Mouse (Mus musculus): ENCODE measurements around the gene C2cd3. TPM values are rescaled to one million over a fixed set of nuclear protein-coding genes. Genes with fewer than 3 reads are reported as not detected.
A peak's percentile ranks its signal among the peaks of the same experiment; 100 is the strongest.

C2cd3 gene
- polyA plus RNA-seq, 1 experiment from 2014 or later, result 34.2 TPM

DNA sequence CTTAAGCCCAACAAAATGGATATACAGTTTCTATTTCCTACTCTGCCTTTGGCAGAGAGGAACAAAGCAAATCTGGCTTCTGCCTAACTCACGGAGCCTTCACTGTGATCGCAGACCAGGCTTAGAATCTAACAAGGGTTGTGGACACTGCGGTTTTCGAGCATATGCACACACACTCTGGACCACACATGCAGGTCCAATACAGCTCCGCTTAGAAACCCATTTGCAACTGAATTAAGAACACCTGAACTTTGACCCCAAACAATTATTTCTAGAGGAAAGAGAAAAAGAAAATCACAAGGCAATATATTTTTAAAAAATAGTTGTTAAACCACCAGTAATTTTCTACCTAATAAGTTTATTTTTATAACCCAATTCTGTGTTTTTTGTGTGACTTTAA, 15.7 kb upstream of the C2cd3 start:
- no peak overlapping the region for H3K9ac ChIP-seq (replicated peaks; ENCODE audit: low read depth, low read length)
- no peak overlapping the region for H3K4me3 ChIP-seq (ENCODE audit: low read depth, low read length)
- no peak overlapping the region for H3K4me2 ChIP-seq (replicated peaks; ENCODE audit: low read depth, low read length)
- no peaks in the 10 kb centered on the region for H3K9me3 ChIP-seq (ENCODE audit: control insufficient read depth, low read depth, low read length)
- H3K27me3 ChIP-seq (ENCODE audit: control insufficient read depth, insufficient read depth, low read length), result no peaks in the 10 kb centered on the region
- 67% methylated on average over 5 of the region's 5 CpGs for WGBS
- no peak for ATAC-seq (ENCODE audit: insufficient number of reproducible peaks, insufficient read depth, low FRiP score, low read depth)
- H3K4me1 ChIP-seq (ENCODE audit: control insufficient read depth, insufficient read depth, low read length), result no peaks in the 10 kb centered on the region
- H3K36me3 ChIP-seq (ENCODE audit: control insufficient read depth, insufficient read depth, low read length), result no peaks in the 10 kb centered on the region; the same call in 1 of the 2 replicates
- no peak overlapping the region for H3K27ac ChIP-seq (ENCODE audit: low read length)

DNA sequence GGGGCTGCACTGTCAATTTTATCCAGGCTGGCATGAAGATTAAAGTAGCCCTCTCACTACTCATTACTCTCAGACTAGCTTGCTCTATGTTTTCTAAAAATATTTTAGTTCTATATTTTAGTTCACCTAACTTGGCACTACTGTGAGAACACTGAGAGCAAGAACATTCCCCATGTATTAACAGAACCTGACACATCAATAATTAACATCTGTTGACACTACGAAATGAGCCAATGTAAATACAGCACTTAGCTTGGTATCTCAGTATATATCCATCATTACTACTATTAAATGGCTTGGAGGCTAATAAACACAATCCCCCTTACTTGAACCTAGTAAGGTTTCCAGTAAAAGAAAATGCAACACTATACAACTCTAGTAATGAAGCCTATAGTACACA, 15.3 kb upstream of the C2cd3 start:
- no peak overlapping the region for H3K9ac ChIP-seq (replicated peaks; ENCODE audit: low read depth, low read length)
- no peaks in the 10 kb centered on the region for H3K9me3 ChIP-seq (ENCODE audit: control insufficient read depth, low read depth, low read length)
- H3K4me3 ChIP-seq (ENCODE audit: low read depth, low read length), result no peak overlapping the region
- WGBS, result 49% methylated on average over 1 of the region's 1 CpGs
- H3K4me1 ChIP-seq (ENCODE audit: control insufficient read depth, insufficient read depth, low read length), result no peaks in the 10 kb centered on the region
- H3K27ac ChIP-seq (ENCODE audit: low read length), result no peak overlapping the region
- no peak for ATAC-seq (ENCODE audit: insufficient number of reproducible peaks, insufficient read depth, low FRiP score, low read depth)
- H3K36me3 ChIP-seq (ENCODE audit: control insufficient read depth, insufficient read depth, low read length), result no peaks in the 10 kb centered on the region; the same call in 1 of the 2 replicates
- no peaks in the 10 kb centered on the region for H3K27me3 ChIP-seq (ENCODE audit: control insufficient read depth, insufficient read depth, low read length)
- no peak overlapping the region for H3K4me2 ChIP-seq (replicated peaks; ENCODE audit: low read depth, low read length)

DNA sequence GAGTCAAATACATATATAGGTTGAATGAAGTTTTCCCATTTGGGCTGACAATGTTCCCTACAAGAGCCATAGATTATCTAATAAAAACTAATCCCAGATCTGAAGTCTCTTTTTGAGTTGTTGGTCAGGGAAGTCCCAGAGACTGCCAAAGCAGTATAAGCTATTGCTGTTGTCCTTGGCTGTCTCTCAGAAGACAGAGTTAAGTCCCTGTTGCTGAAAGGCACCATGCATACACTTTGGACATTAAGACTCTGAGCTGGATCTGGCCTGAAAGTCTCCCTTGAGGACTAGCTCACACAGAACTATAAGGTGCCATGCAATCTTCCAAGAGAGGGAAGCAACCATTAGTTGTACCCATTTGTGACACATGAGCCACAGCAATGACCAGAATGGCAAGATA, 14.2 kb upstream of the C2cd3 start:
- Histone ChIP-seq H3K4me1 (ENCODE audit: control insufficient read depth, insufficient read depth, low read length) (no peaks in the 10 kb centered on the region), H3K9ac (replicated peaks; ENCODE audit: low read depth, low read length) (no peak overlapping the region), H3K4me3 (ENCODE audit: low read depth, low read length) (no peak overlapping the region), H3K36me3 (ENCODE audit: control insufficient read depth, insufficient read depth, low read length) (no peaks in the 10 kb centered on the region; the same call in 1 of the 2 replicates), H3K27ac (ENCODE audit: low read length) (no peak overlapping the region), H3K9me3 (ENCODE audit: control insufficient read depth, low read depth, low read length) (no peaks in the 10 kb centered on the region), H3K27me3 (ENCODE audit: control insufficient read depth, insufficient read depth, low read length) (no peaks in the 10 kb centered on the region), H3K4me2 (replicated peaks; ENCODE audit: low read depth, low read length) (no peak overlapping the region)
- ATAC-seq (ENCODE audit: insufficient number of reproducible peaks, insufficient read depth, low FRiP score, low read depth), result no peak

DNA sequence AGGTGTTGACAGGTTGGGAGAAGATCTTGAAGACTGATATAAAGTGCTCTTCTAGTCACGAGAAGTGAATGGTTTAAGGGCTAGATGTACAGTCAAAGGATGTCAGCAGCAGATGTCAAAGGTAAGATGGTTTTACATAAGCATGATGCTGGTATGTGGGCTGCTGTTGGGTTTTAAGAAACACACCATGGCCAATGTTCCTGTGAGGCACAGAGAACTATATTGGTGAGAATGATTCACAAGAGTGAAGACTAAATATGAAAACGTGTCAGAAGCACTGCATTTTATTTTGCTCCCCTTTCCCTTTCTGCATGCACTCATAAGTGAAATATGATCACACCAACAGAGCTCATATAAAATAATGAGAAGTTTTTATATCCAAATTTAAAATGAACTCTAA, 8.9 kb upstream of the C2cd3 start:
- Histone ChIP-seq H3K9ac (replicated peaks; ENCODE audit: low read depth, low read length) (no peak overlapping the region), H3K27ac (ENCODE audit: low read length) (no peak overlapping the region), H3K36me3 (ENCODE audit: control insufficient read depth, insufficient read depth, low read length) (no peaks in the 10 kb centered on the region), H3K9me3 (ENCODE audit: control insufficient read depth, low read depth, low read length) (no peaks in the 10 kb centered on the region), H3K4me3 (ENCODE audit: low read depth, low read length) (no peak overlapping the region), H3K4me2 (replicated peaks; ENCODE audit: low read depth, low read length) (no peak overlapping the region), H3K4me1 (ENCODE audit: control insufficient read depth, insufficient read depth, low read length) (no peaks in the 10 kb centered on the region), H3K27me3 (ENCODE audit: control insufficient read depth, insufficient read depth, low read length) (no peaks in the 10 kb centered on the region)
- ATAC-seq (ENCODE audit: insufficient number of reproducible peaks, insufficient read depth, low FRiP score, low read depth), result no peak
- 87% methylated on average over 2 of the region's 2 CpGs for WGBS

DNA sequence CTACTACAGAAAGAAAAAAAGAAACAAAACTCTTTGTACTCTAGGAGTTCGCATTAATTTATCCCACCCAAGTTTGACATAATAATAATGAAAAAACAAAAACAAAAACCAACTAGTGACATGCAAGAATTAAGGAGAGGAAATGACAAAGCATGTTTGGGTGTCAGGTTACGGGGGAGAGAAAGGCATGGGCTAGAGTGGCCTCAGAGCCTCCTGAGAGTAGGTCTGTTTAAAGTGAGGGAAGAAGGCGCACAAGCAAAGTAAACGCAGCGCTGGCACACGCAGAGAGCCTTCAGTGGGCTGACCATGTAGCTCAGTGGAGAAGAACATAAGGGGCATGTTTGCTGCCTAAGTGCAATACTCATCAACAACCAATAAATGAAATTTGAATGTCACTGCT, 7.1 kb upstream of the C2cd3 start:
- ATAC-seq (ENCODE audit: insufficient number of reproducible peaks, insufficient read depth, low FRiP score, low read depth), result no peak
- WGBS, result 27% methylated on average over 6 of the region's 6 CpGs
- H3K9ac ChIP-seq (replicated peaks; ENCODE audit: low read depth, low read length), result no peak overlapping the region

DNA sequence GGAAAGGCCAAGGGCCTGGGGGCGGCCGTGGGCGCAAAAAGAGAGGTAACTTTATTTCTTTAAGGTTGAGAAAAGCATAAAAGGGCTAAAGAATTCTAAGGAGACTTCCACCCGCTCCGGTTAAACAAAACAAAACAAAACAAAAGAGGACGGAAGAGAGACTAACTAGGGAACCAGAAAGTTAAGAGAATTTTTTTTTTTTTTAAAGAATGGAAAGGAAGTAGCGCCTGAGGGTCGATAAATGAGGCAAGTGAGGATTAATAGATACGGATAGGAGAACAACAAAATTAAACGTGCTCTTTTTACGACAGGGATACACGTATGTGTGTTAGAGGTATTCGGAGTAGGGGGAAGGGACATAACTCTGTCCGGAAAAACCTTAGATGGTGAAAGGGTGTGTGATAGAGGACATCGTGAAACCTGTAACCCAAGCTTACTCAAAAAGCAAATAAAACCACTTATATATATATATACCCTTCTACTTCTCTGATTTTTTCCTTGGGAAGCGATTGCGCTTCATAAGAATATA, 483 bp downstream of the C2cd3 start:
- Histone ChIP-seq H3K9ac (replicated peaks; ENCODE audit: low read depth, low read length) (peak overlapping the region; percentile 46), H3K4me3 (ENCODE audit: low read depth, low read length) (peak overlapping the region; percentile 83), H3K27me3 (ENCODE audit: control insufficient read depth, insufficient read depth, low read length) (no peaks in the 10 kb centered on the region), H3K36me3 (ENCODE audit: control insufficient read depth, insufficient read depth, low read length) (peaks cover 8% of the 10 kb centered on the region; the same call in 1 of the 2 replicates), H3K9me3 (ENCODE audit: control insufficient read depth, low read depth, low read length) (no peaks in the 10 kb centered on the region), H3K4me2 (replicated peaks; ENCODE audit: low read depth, low read length) (peak overlapping the region; percentile 59), H3K27ac (ENCODE audit: low read length) (peak overlapping the region; percentile 48; the same call in 1 of the 2 replicates), H3K4me1 (ENCODE audit: control insufficient read depth, insufficient read depth, low read length) (peaks cover 6% of the 10 kb centered on the region; the same call in 1 of the 2 replicates)
- WGBS, result 7% methylated on average over 17 of the region's 17 CpGs
- no peak for ATAC-seq (ENCODE audit: insufficient number of reproducible peaks, insufficient read depth, low FRiP score, low read depth)

More for the DNA sequence above, 7.1 kb upstream of the C2cd3 start:
- Histone ChIP-seq H3K4me1 (ENCODE audit: control insufficient read depth, insufficient read depth, low read length) (no peaks in the 10 kb centered on the region), H3K36me3 (ENCODE audit: control insufficient read depth, insufficient read depth, low read length) (no peaks in the 10 kb centered on the region; the same call in 1 of the 2 replicates), H3K27ac (ENCODE audit: low read length) (no peak overlapping the region), H3K4me2 (replicated peaks; ENCODE audit: low read depth, low read length) (no peak overlapping the region), H3K4me3 (ENCODE audit: low read depth, low read length) (no peak overlapping the region), H3K9me3 (ENCODE audit: control insufficient read depth, low read depth, low read length) (no peaks in the 10 kb centered on the region), H3K27me3 (ENCODE audit: control insufficient read depth, insufficient read depth, low read length) (no peaks in the 10 kb centered on the region)

DNA sequence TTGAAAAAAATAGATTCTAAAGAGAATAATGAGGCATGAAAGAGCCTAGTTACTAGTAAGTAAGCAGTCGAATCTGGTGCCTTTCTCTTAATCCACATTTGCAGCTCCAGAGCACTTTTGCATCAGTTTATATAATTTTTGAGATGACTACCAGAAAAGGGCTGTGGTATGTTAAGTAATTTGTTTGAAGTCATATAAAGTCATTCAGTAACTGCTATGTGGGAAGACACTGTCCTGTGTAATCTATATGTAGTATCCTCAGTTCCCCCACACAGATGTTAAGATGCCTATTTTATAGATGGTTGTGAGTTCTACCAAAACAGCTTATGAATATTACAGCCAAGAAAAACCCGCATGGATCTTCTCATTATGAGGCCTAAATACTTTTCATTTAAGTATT, 6.2 kb downstream of the C2cd3 start:
- H3K9me3 ChIP-seq (ENCODE audit: control insufficient read depth, low read depth, low read length), result no peaks in the 10 kb centered on the region
- H3K4me1 ChIP-seq (ENCODE audit: control insufficient read depth, insufficient read depth, low read length), result no peaks in the 10 kb centered on the region
- no peak overlapping the region for H3K4me3 ChIP-seq (ENCODE audit: low read depth, low read length)
- H3K9ac ChIP-seq (replicated peaks; ENCODE audit: low read depth, low read length), result no peak overlapping the region
- no peak for ATAC-seq (ENCODE audit: insufficient number of reproducible peaks, insufficient read depth, low FRiP score, low read depth)
- no peaks in the 10 kb centered on the region for H3K27me3 ChIP-seq (ENCODE audit: control insufficient read depth, insufficient read depth, low read length)
- no peak overlapping the region for H3K27ac ChIP-seq (ENCODE audit: low read length)
- no peak overlapping the region for H3K4me2 ChIP-seq (replicated peaks; ENCODE audit: low read depth, low read length)
- peaks cover 35% of the 10 kb centered on the region for H3K36me3 ChIP-seq (ENCODE audit: control insufficient read depth, insufficient read depth, low read length)
- WGBS, result 78% methylated on average over 2 of the region's 2 CpGs

DNA sequence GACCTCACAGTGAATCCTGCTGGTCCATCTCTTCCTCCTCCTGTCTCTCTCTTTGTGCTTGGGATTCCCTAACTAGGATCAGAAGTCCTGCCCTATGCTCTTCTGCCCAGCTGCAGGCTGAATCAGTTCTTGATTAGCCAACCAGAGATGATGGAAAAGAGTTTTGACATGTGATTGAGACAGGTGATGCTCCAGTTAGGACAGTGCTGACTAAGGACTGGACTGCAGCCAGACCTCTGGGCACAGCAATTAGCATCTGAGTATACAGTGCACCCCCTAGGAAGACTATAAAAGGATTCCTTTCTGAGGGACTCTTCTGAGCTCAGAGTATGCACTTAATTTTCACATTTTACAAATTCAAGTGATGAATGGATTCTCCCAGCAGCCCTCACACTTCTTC, 9.1 kb downstream of the C2cd3 start:
- H3K36me3 ChIP-seq (ENCODE audit: control insufficient read depth, insufficient read depth, low read length), result peaks cover 27% of the 10 kb centered on the region

DNA sequence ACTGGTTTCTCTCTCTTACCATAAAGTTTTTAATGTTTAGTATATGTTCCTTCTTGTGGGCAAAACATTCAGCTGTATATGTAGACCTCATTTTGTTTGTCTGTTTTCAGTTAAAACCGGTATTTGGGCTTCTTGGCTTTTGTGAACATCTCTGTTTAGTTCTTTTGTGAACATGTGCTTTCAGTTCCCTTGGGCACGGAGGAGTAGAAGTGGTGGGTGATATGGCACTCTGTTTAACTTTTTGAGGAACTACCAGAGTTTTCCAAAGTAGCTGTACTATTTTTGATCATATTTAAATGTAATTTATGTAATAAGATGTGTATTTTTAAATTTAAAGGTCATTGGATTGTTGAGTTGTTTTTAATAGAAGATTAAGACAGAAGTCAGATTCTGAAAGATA, 11.2 kb downstream of the C2cd3 start:
- Histone ChIP-seq H3K36me3 (ENCODE audit: control insufficient read depth, insufficient read depth, low read length) (peaks cover 27% of the 10 kb centered on the region), H3K4me1 (ENCODE audit: control insufficient read depth, insufficient read depth, low read length) (no peaks in the 10 kb centered on the region)
- 88% methylated on average over 2 of the region's 2 CpGs for WGBS

More for the DNA sequence above, 9.1 kb downstream of the C2cd3 start:
- Histone ChIP-seq H3K27ac (ENCODE audit: low read length) (no peak overlapping the region), H3K9ac (replicated peaks; ENCODE audit: low read depth, low read length) (no peak overlapping the region), H3K9me3 (ENCODE audit: control insufficient read depth, low read depth, low read length) (no peaks in the 10 kb centered on the region), H3K4me3 (ENCODE audit: low read depth, low read length) (no peak overlapping the region), H3K4me1 (ENCODE audit: control insufficient read depth, insufficient read depth, low read length) (no peaks in the 10 kb centered on the region), H3K27me3 (ENCODE audit: control insufficient read depth, insufficient read depth, low read length) (no peaks in the 10 kb centered on the region), H3K4me2 (replicated peaks; ENCODE audit: low read depth, low read length) (no peak overlapping the region)
- no peak for ATAC-seq (ENCODE audit: insufficient number of reproducible peaks, insufficient read depth, low FRiP score, low read depth)

More for the DNA sequence above, 11.2 kb downstream of the C2cd3 start:
- no peak overlapping the region for H3K4me3 ChIP-seq (ENCODE audit: low read depth, low read length)
- ATAC-seq (ENCODE audit: insufficient number of reproducible peaks, insufficient read depth, low FRiP score, low read depth), result no peak
- no peak overlapping the region for H3K4me2 ChIP-seq (replicated peaks; ENCODE audit: low read depth, low read length)
- no peak overlapping the region for H3K27ac ChIP-seq (ENCODE audit: low read length)
- H3K9ac ChIP-seq (replicated peaks; ENCODE audit: low read depth, low read length), result no peak overlapping the region
- no peaks in the 10 kb centered on the region for H3K27me3 ChIP-seq (ENCODE audit: control insufficient read depth, insufficient read depth, low read length)
- H3K9me3 ChIP-seq (ENCODE audit: control insufficient read depth, low read depth, low read length), result no peaks in the 10 kb centered on the region
